Mouse (Mus musculus): ENCODE data around the gene Zfp524.

- TF ChIP-seq CTCF (IDR thresholded peaks at IDR 0.05; ENCODE audit: low read depth) (peak; percentile 61), EP300 (IDR thresholded peaks at IDR 0.05; ENCODE audit: low read depth) (no peak)
These were observed 33.1 kb downstream of the Zfp524 start for GRCm38 (mm10) chr7:5047313-5047712.
